Mouse (Mus musculus) left cerebral cortex, postnatal 36 days (tissue): ENCODE data around the gene Msi1. TPM values are rescaled to one million over a fixed set of nuclear protein-coding genes. Genes with fewer than 3 reads are reported as not detected.
"Not testable (repeated sequence)": the region's sequence is repeated elsewhere in the genome, so short reads cannot be mapped to it uniquely, and the experiment has no call there.

Source experiments
- DNase-seq, 2 experiments: peaks; one replicate each; pipeline ENCODE4 v3.0.0; 2021 to 2022; ENCODE audit warnings: low spot score in 2 of 2, mixed read lengths in 1 of 2
- intact Hi-C: fragments of 180-260 bp; cut with DNase I; formaldehyde crosslinking; loops from one replicate; pipeline ENCODE4 v1.15.1; 2025
- total RNA-seq, 2 experiments: library from RNA; stranded (reverse); gene quantifications; 2 replicates each; pipeline ENCODE4 v1.2.3; 2021

Gene Msi1
- total RNA-seq, 2 experiments from 2014 or later = 46.9 to 51.3 TPM

DNA sequence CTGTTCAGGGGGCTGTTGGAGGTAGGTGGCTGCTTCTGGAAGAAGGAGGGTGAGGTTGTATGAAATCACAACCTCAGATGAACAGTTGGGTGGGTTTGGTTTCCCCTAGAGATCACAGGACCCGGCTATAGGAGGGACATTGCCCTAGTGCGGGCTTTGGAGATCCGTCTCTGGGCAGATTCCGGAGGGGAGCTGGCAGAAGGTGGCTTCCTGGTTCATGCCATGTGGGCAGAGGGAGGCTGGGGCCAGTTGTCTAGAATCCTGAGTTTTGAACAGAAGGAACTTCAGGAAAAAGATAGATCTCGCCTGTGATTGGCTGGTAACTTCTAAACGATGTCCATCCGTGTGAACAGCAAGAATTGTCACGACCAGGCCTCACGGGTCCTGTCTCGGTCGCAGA, 3.0 kb downstream of the Msi1 start:
- no peak for DNase-seq
- intact Hi-C loops = no loop called here

GRCm38 (mm10) chr5:115433191-115433590, 3.8 kb downstream of the Msi1 start:
- DNase-seq = no peak
- intact Hi-C loops = no loop called here

- DNase-seq = no peak
- intact Hi-C loops = no loop called here
Measured at GRCm38 (mm10) chr5:115434280-115434852, 5.0 kb downstream of the Msi1 start.

GRCm38 (mm10) chr5:115434853-115435754, 5.7 kb downstream of the Msi1 start:
- no peak for DNase-seq
- intact Hi-C loops = loop anchor here (5.0 kb wide), 1 partner anchor 38 kb away; no protein-coding TSS in a partner anchor

GRCm38 (mm10) chr5:115435755-115436379, 6.5 kb downstream of the Msi1 start:
- no peak for DNase-seq
- intact Hi-C loops = loop anchor here (5.0 kb wide), 1 partner anchor 39 kb away; no protein-coding TSS in a partner anchor

GRCm38 (mm10) chr5:115436421-115437124, 7.2 kb downstream of the Msi1 start:
- DNase-seq = peak; percentile 87 to 91
- intact Hi-C loops = loop anchor here (5.0 kb wide), 1 partner anchor 39 kb away; no protein-coding TSS in a partner anchor

GRCm38 (mm10) chr5:115437242-115437944, 8.0 kb downstream of the Msi1 start:
- DNase-seq = no peak
- intact Hi-C loops = loop anchor here (5.0 kb wide), 1 partner anchor 40 kb away; no protein-coding TSS in a partner anchor

DNA sequence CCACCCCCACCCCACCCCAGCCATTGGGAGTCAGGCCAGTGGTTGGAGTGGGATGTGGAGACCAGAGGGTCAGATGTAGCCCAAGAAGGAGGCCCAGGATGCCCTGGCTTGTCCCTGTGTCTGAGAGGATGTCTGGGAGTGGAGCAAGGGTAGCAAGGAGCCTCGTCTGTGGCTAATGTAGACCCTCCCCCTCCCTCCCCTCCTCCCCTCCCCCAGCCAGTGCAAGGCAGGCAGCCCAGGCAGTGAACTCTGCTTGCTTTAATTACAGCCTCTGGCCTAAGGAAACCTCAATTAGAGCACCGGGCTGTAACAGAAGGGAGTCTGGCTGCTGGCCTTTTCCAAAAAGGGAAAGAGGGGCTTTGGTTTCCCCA, 8.5 kb downstream of the Msi1 start:
- intact Hi-C loops = loop anchor here (5.0 kb wide), 1 partner anchor 41 kb away; no protein-coding TSS in a partner anchor
- no peak for DNase-seq

GRCm38 (mm10) chr5:115438667-115439066, 9.3 kb downstream of the Msi1 start:
- intact Hi-C loops = loop anchor here (5.0 kb wide), 1 partner anchor 41 kb away; no protein-coding TSS in a partner anchor
- DNase-seq = no peak

- intact Hi-C loops = loop anchor here (1.0 kb wide), 1 partner anchor 82 kb away; no protein-coding TSS in a partner anchor
- DNase-seq = peak; percentile 69 to 74
Measured at GRCm38 (mm10) chr5:115441205-115441849, 11.9 kb downstream of the Msi1 start.

- intact Hi-C loops, DNase-seq: not testable (repeated sequence)
Measured at GRCm38 (mm10) chr5:115442663-115443062, 13.3 kb downstream of the Msi1 start.

DNA sequence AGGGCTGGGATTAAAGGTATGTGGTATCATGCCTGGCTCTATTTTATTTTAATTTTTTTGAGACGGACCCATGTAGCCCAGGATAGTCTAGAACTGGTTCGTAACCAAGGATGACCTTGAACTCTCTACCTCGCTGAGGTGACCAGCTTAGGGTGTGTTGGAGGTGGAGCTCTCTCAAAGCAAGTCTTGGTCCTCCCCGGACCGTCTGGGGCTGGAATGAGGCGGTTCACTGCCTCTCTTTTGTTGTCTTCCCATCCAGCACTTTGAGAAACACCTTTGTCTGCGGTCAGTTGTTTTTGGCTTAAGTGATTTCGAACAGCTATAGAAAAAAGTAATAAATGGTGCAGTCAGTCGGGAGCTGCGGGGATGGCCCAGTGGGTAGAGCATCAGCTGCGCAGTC, 14.7 kb downstream of the Msi1 start:
- no peak for DNase-seq
- intact Hi-C loops = no loop called here

- DNase-seq = no peak
- intact Hi-C loops = no loop called here
Measured at GRCm38 (mm10) chr5:115447108-115447507, 17.7 kb downstream of the Msi1 start.

- intact Hi-C loops = no loop called here
- no peak for DNase-seq
Measured at GRCm38 (mm10) chr5:115449247-115449646, 19.8 kb downstream of the Msi1 start.

- intact Hi-C loops = no loop called here
- DNase-seq = no peak
Measured at GRCm38 (mm10) chr5:115450410-115451317, 21.3 kb downstream of the Msi1 start.

GRCm38 (mm10) chr5:115454422-115455090, 25.2 kb downstream of the Msi1 start:
- no peak for DNase-seq
- intact Hi-C loops = no loop called here

- no peak for DNase-seq
- intact Hi-C loops = no loop called here
Measured at GRCm38 (mm10) chr5:115455838-115456237, 26.4 kb downstream of the Msi1 start.
